Mouse (Mus musculus) splenic B cell, adult 2 months (primary cell): Measurements from ENCODE around the gene Gm20479.

Source experiments
- DNase-seq: peaks from one replicate; pipeline ENCODE4 v3.0.0-alpha.2; 2011; ENCODE audit warnings: low read depth, low spot score
- H3K27me3 ChIP-seq: 2 replicates; pipeline ENCODE4 v1.6.1; 2012; ENCODE audit warnings: mild to moderate bottlenecking, low read length, moderate library complexity, mixed read lengths; ENCODE audit not compliant: control insufficient read depth, poor library complexity, insufficient read depth, severe bottlenecking
- H3K36me3 ChIP-seq: 2 replicates; pipeline ENCODE4 v1.6.1; 2012; ENCODE audit warnings: mild to moderate bottlenecking, low read length, moderate library complexity, mixed read lengths; ENCODE audit not compliant: control insufficient read depth, poor library complexity, insufficient read depth, severe bottlenecking

Gm20479 gene

GRCm38 (mm10) chr7:27333316-27333941, 23.8 kb downstream of the Gm20479 start:
- DNase-seq = peak; percentile 35
- H3K27me3 ChIP-seq = no peaks in the 10 kb centered on the region
- H3K36me3 ChIP-seq = no peaks in the 10 kb centered on the region

GRCm38 (mm10) chr7:27332353-27333199, 24.6 kb downstream of the Gm20479 start:
- DNase-seq = peak; percentile 92
- Histone ChIP-seq H3K27me3 (no peaks in the 10 kb centered on the region), H3K36me3 (no peaks in the 10 kb centered on the region)

- H3K36me3 ChIP-seq = no peaks in the 10 kb centered on the region
- peak; percentile 20 for DNase-seq
- H3K27me3 ChIP-seq = no peaks in the 10 kb centered on the region
Observed at GRCm38 (mm10) chr7:27331854-27332253, 25.4 kb downstream of the Gm20479 start.

GRCm38 (mm10) chr7:27331541-27331851, 25.7 kb downstream of the Gm20479 start:
- no peak for DNase-seq
- Histone ChIP-seq H3K27me3 (no peaks in the 10 kb centered on the region), H3K36me3 (no peaks in the 10 kb centered on the region)

- Histone ChIP-seq H3K36me3 (no peaks in the 10 kb centered on the region), H3K27me3 (no peaks in the 10 kb centered on the region)
- peak; percentile 94 for DNase-seq
Observed at GRCm38 (mm10) chr7:27330709-27331540, 26.3 kb downstream of the Gm20479 start.

- Histone ChIP-seq H3K27me3 (no peaks in the 10 kb centered on the region), H3K36me3 (no peaks in the 10 kb centered on the region)
- DNase-seq = peak; percentile 6
Observed at GRCm38 (mm10) chr7:27329981-27330380, 27.2 kb downstream of the Gm20479 start.

GRCm38 (mm10) chr7:27329326-27329947, 27.8 kb downstream of the Gm20479 start:
- Histone ChIP-seq H3K27me3 (no peaks in the 10 kb centered on the region), H3K36me3 (no peaks in the 10 kb centered on the region)
- DNase-seq = peak; percentile 94

- DNase-seq = no peak
- no peaks in the 10 kb centered on the region for H3K27me3 ChIP-seq
- no peaks in the 10 kb centered on the region for H3K36me3 ChIP-seq
Observed at GRCm38 (mm10) chr7:27328648-27329047, 28.6 kb downstream of the Gm20479 start.

GRCm38 (mm10) chr7:27328161-27328560, 29.1 kb downstream of the Gm20479 start:
- Histone ChIP-seq H3K36me3 (no peaks in the 10 kb centered on the region), H3K27me3 (no peaks in the 10 kb centered on the region)
- DNase-seq = peak; percentile 5

- no peaks in the 10 kb centered on the region for H3K36me3 ChIP-seq
- DNase-seq = no peak
- H3K27me3 ChIP-seq = no peaks in the 10 kb centered on the region
Observed at GRCm38 (mm10) chr7:27327500-27327899, 29.7 kb downstream of the Gm20479 start.

- Histone ChIP-seq H3K36me3 (no peaks in the 10 kb centered on the region), H3K27me3 (no peaks in the 10 kb centered on the region)
- DNase-seq = no peak
Observed at GRCm38 (mm10) chr7:27326101-27326880, 30.9 kb downstream of the Gm20479 start.

GRCm38 (mm10) chr7:27325697-27326096, 31.5 kb downstream of the Gm20479 start:
- DNase-seq = peak; percentile 13
- Histone ChIP-seq H3K27me3 (no peaks in the 10 kb centered on the region; the same call in 1 of the 2 replicates), H3K36me3 (no peaks in the 10 kb centered on the region)

- Histone ChIP-seq H3K27me3 (no peaks in the 10 kb centered on the region; the same call in 1 of the 2 replicates), H3K36me3 (no peaks in the 10 kb centered on the region)
- no peak for DNase-seq
Observed at GRCm38 (mm10) chr7:27324928-27325327, 32.3 kb downstream of the Gm20479 start.

GRCm38 (mm10) chr7:27324161-27324560, 33.1 kb downstream of the Gm20479 start:
- no peak for DNase-seq
- no peaks in the 10 kb centered on the region; the same call in 1 of the 2 replicates for H3K27me3 ChIP-seq

More at GRCm38 (mm10) chr7:27324161-27324560, 33.1 kb downstream of the Gm20479 start:
- H3K36me3 ChIP-seq = no peaks in the 10 kb centered on the region
